In genomic region chr1:86630527-86630926, GRCm38 (mm10) we compare ENCODE assay signal across 1 mouse cellular context.
A peak's percentile ranks its signal among the peaks of the same experiment; 100 is the strongest.
TF ChIP-seq lines count a peak whose summit lies in the region.

No protein-coding gene starts in this region.

TF ChIP-seq in MEL, 35 proteins besides CTCF, POLR2A, EP300 and RAD21:
- TF ChIP-seq SMC3 (IDR thresholded peaks at IDR 0.05; ENCODE audit: low read depth, low read length): no peak
- TF ChIP-seq ELF1 (IDR thresholded peaks at IDR 0.05; ENCODE audit: low read depth, low read length): no peak
- peak; percentile 66; the same call in 1 of the 2 replicates for TF ChIP-seq GABPA (IDR thresholded peaks at IDR 0.05; ENCODE audit: low read depth, low read length)
- TF ChIP-seq NELFE (IDR thresholded peaks at IDR 0.05; ENCODE audit: low read depth, low read length): no peak
- no peak for TF ChIP-seq TCF12 (IDR thresholded peaks at IDR 0.05; ENCODE audit: low read depth, low read length)
- TF ChIP-seq MYB (IDR thresholded peaks at IDR 0.05; ENCODE audit: low read depth, low read length): no peak
- peak; percentile 58; the same call in 1 of the 2 replicates for TF ChIP-seq MAFK (IDR thresholded peaks at IDR 0.05; ENCODE audit: borderline replicate concordance, low read depth, low read length)
- TF ChIP-seq NRF1 (IDR thresholded peaks at IDR 0.05; ENCODE audit: insufficient read depth, low read depth, low read length, poor library complexity, severe bottlenecking): no peak
- no peak for TF ChIP-seq JUND (IDR thresholded peaks at IDR 0.05; ENCODE audit: low read depth, low read length)
- TF ChIP-seq BHLHE40 (IDR thresholded peaks at IDR 0.05; ENCODE audit: borderline replicate concordance, low read depth, low read length): no peak
- no peak for TF ChIP-seq GATA1 (IDR thresholded peaks at IDR 0.05; ENCODE audit: low read depth, low read length)
- TF ChIP-seq MYC (IDR thresholded peaks at IDR 0.05; ENCODE audit: low read depth, low read length): no peak
- no peak for TF ChIP-seq UBTF (IDR thresholded peaks at IDR 0.05; ENCODE audit: borderline replicate concordance, insufficient read depth, low read depth, low read length)
- TF ChIP-seq MXI1 (IDR thresholded peaks at IDR 0.05; ENCODE audit: low read depth, low read length): no peak
- TF ChIP-seq ZMIZ1 (IDR thresholded peaks at IDR 0.05; ENCODE audit: low read depth, low read length): no peak
- TF ChIP-seq KAT2A (conservative IDR thresholded peaks at IDR 0.05; ENCODE audit: low read depth, low read length): no peak
- no peak for TF ChIP-seq MEF2A (IDR thresholded peaks at IDR 0.05; ENCODE audit: extremely low read depth, insufficient replicate concordance, low read depth, low read length, poor library complexity, severe bottlenecking)
- no peak for TF ChIP-seq RCOR1 (IDR thresholded peaks at IDR 0.05; ENCODE audit: low read depth, low read length)
- no peak for TF ChIP-seq POLR2AphosphoS5 (IDR thresholded peaks at IDR 0.05; ENCODE audit: borderline replicate concordance, low read depth, low read length)
- TF ChIP-seq ZC3H11A (IDR thresholded peaks at IDR 0.05; ENCODE audit: low read depth, low read length): no peak
- 0 out of 2 replicates have a peak, but pooled peaks have one; percentile 13 for TF ChIP-seq ETS1 (IDR thresholded peaks at IDR 0.05; ENCODE audit: low read depth, low read length)
- TF ChIP-seq MAX (IDR thresholded peaks at IDR 0.05; ENCODE audit: low read length): no peak
